Mouse (Mus musculus) Muller cell, postnatal 12 days (primary cell): ENCODE results near the gene Speer4d.
"Not testable (repeated sequence)": the region's sequence is repeated elsewhere in the genome, so short reads cannot be mapped to it uniquely, and the experiment has no call there.

Source experiments
- DNase-seq: peaks from one replicate; pipeline ENCODE4 v3.0.0-alpha.2; 2015; ENCODE audit errors: inconsistent ontology term

Gene Speer4d

GRCm38 (mm10) chr5:15618764-15619163, at the start of gene Speer4d:
Speer4d (plus strand) TSS chr5:15619064.
- DNase-seq: not testable (repeated sequence)

GRCm38 (mm10) chr5:15573735-15574134, 45.1 kb upstream of the Speer4d start:
- DNase-seq: not testable (repeated sequence)

GRCm38 (mm10) chr5:15577033-15577432, 41.8 kb upstream of the Speer4d start, which contains the start of gene Gm21083:
Gm21083 (plus strand) TSS chr5:15577333.
- not testable (repeated sequence) for DNase-seq

GRCm38 (mm10) chr5:15586351-15586750, 32.5 kb upstream of the Speer4d start:
- DNase-seq: not testable (repeated sequence)

- peak; percentile 8 for DNase-seq
Observed at GRCm38 (mm10) chr5:15588291-15588690, 30.6 kb upstream of the Speer4d start.

GRCm38 (mm10) chr5:15590635-15591034, 28.2 kb upstream of the Speer4d start:
- DNase-seq: not testable (repeated sequence)

GRCm38 (mm10) chr5:15591577-15591976, 27.3 kb upstream of the Speer4d start:
- not testable (repeated sequence) for DNase-seq

GRCm38 (mm10) chr5:15598831-15599230, 20.0 kb upstream of the Speer4d start:
- DNase-seq: not testable (repeated sequence)

GRCm38 (mm10) chr5:15600342-15600741, 18.5 kb upstream of the Speer4d start:
- DNase-seq: not testable (repeated sequence)

GRCm38 (mm10) chr5:15601481-15601880, 17.4 kb upstream of the Speer4d start:
- not testable (repeated sequence) for DNase-seq

- DNase-seq: not testable (repeated sequence)
Observed at GRCm38 (mm10) chr5:15601960-15602359, 16.9 kb upstream of the Speer4d start.

GRCm38 (mm10) chr5:15602424-15602947, 16.4 kb upstream of the Speer4d start:
- DNase-seq: not testable (repeated sequence)

- DNase-seq: not testable (repeated sequence)
Observed at GRCm38 (mm10) chr5:15603008-15603407, 15.9 kb upstream of the Speer4d start.

- not testable (repeated sequence) for DNase-seq
Observed at GRCm38 (mm10) chr5:15603585-15603984, 15.3 kb upstream of the Speer4d start.

- not testable (repeated sequence) for DNase-seq
Observed at GRCm38 (mm10) chr5:15606677-15607076, 12.2 kb upstream of the Speer4d start.

- not testable (repeated sequence) for DNase-seq
Observed at GRCm38 (mm10) chr5:15610695-15611094, 8.2 kb upstream of the Speer4d start.

GRCm38 (mm10) chr5:15616195-15616594, 2.7 kb upstream of the Speer4d start:
- DNase-seq: not testable (repeated sequence)

- not testable (repeated sequence) for DNase-seq
Observed at GRCm38 (mm10) chr5:15628136-15628535, 9.3 kb downstream of the Speer4d start.

- peak; percentile 12 for DNase-seq
Observed at GRCm38 (mm10) chr5:15630068-15630467, 11.2 kb downstream of the Speer4d start.

GRCm38 (mm10) chr5:15637637-15638036, 18.8 kb downstream of the Speer4d start:
- not testable (repeated sequence) for DNase-seq

GRCm38 (mm10) chr5:15645707-15646106, 26.8 kb downstream of the Speer4d start:
- not testable (repeated sequence) for DNase-seq

- DNase-seq: not testable (repeated sequence)
Observed at GRCm38 (mm10) chr5:15652334-15652733, 33.5 kb downstream of the Speer4d start.

- DNase-seq: not testable (repeated sequence)
Observed at GRCm38 (mm10) chr5:15656959-15657358, 38.1 kb downstream of the Speer4d start, which contains the start of gene 4930572O03Rik. 4930572O03Rik (minus strand) TSS chr5:15657059.
